Mouse (Mus musculus): ENCODE results near the gene Klhl8.

Klhl8 gene

DNA sequence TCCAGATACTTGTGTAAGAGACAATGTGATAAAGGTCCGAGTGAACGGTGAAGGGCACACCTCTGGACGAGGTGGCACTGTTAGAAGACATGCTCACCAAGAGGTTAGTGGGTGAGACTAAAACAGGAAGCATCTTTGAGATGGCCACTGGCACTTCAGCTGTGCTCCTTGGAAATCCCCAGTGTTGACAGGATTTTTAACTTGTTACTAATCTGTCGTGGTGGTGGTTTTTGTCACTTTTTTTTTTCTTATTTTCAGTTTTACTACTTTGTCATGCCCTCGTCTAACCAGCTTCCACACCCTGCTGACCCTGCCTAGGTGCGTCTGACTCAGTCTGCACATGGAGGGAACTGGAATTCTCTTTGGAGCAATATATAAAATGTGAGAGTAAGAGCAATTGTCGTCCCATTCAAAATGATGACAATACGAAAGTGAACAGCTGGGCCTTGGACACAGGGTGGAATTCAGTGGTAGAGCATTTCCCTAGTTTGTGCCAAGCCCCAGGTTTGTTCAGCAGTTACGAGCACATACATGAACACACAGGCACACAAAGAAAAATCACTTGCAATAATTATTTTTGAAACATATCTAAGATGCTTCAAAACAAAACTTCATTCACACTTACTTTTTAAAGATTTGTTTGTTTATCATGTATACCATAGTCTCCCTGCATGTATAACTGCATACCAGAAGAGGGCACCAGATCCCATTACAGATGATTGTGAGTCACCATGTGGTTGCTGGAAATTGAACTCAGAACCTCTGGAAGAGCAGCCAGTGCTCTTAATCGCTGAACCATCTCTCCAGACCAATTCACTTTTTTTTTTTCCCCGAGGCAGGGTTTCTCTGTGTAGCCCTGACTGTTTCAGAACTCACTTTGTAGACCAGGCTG is 3.5 kb upstream of the Klhl8 start:
- no peak for DNase-seq

DNA sequence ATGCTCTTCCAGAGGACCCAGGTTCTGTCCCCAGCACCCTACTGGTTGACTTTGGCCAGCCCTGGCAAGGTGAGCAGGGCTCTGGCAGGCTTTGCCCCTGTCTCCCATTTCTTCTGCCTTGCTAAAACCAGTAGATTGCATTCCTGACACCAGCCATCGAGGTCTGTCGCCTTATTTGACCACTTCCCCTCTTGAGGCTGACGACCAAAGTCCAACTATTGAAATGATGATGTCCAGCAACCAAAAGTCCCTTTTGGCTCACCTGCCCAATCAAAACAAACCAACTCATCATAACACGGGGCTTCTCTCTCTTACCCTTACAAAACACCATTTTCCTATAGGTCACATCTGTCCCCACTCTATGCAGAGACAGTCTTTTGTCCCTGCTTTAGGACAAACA is 2.1 kb upstream of the Klhl8 start:
- DNase-seq, result no peak

DNA sequence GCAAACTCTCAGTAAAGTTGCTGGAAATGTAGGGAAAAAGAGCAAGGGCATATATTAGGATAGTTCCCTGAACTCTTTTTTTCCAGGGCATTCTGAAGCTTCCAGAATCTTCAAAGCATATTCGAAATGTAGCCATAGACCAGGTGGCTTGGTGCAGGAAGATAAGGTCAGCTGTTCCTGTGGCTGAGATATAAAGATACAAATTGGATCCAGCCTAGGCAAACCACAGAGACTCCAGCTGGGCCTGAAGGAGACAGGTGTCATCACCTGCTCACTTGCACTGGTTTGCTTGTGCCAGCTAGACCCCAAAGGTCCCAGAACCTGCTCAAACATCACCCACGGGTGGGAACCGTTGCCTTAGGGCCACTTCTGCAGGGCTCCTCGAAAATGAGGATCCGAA is 496 bp upstream of the Klhl8 start:
- DNase-seq, result no peak

DNA sequence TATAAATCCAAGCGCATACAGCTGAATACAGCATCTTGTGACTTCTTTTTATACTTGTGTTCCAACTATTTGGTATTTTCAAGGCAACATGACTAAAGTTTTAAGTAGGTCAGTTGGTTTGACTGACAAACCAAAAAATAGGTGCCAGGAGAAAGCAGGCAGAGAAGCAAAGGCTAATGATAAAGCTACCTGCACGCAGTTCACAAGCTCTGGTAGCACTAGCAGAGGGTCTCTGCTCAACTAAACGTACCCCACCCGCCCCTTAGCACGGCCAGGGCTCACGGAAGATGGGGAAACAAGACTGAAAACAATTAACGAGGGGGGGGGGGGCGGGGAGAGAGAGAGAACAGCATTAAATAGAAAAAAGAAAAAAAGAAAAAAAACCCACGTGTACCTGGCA is 903 bp downstream of the Klhl8 start:
- no peak for DNase-seq

DNA sequence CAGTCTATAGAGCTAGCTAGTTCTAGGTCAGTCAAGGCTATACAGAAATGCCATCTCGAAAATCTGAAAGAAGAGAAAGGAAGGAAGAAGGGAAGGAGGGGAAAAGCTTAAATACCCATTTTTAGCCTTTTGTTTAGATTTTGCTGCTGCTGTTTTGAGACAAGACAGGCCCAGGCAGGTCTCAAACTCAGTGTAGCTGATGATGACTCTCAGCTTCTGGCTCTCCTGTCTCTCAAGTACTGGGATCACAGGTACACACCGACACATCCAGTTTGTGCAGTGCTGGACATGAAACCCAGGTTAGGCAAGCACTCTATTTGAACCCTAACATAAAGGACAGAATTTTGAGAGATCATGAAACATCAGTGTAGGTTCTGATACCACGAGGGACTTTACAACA is 1.6 kb downstream of the Klhl8 start:
- no peak for DNase-seq

DNA sequence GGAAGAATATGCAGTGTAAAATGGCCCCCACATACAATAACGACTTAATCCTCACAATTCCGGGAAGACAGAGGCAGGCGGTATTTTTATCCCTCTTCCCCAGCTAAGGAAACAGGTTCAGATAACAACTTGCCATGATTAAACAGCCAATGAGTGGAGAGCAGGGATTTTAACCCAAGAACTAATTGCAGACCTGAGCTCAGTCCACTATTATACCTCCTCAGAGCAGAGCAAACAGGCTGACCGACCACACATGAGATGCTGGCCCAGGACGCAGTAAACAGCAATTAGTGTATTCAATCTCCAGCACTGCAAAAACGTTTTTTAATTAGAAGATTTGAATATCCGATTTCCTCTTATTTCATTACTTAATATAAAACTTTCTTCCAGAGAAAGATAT is 2.2 kb downstream of the Klhl8 start:
- no peak for DNase-seq

DNA sequence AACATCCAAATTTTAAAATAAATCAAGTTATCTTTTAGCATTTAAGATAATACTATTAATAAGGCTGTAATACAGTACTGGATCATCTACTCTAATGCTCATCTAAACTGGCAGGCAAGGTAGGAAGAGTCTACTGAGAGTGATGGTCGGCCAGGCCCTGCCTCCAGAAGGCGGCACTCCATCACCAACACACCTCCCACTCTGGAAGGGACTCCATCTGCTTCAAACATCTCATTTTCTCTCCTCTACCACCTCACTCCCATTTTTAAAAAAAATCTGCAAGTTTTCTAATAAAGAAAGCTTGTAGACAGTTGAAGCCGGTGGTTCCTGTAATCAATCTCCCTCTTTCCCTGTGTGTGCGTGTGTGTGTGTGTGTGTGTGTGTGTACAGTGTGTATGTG is 3.2 kb downstream of the Klhl8 start:
- peak; percentile 23 for DNase-seq

DNA sequence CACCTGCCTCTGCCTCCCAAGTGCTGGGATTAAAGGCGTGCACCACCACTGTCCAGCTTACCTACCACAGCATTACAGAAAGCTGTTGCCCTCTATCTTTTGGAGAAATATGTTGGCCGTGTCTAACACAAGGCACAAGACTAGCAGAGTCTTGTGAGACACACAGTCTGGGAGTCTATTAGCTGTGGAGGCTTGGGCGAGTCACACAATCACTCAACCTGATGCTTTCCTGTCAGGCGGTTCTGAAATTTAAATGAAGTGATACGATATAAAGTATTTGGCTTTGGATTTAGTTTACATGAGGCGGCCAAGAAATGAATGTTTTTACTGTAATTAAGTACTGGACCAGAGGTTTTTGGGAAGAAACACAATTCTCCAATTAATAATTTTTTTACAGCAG is 4.9 kb downstream of the Klhl8 start:
- DNase-seq, result no peak

DNA sequence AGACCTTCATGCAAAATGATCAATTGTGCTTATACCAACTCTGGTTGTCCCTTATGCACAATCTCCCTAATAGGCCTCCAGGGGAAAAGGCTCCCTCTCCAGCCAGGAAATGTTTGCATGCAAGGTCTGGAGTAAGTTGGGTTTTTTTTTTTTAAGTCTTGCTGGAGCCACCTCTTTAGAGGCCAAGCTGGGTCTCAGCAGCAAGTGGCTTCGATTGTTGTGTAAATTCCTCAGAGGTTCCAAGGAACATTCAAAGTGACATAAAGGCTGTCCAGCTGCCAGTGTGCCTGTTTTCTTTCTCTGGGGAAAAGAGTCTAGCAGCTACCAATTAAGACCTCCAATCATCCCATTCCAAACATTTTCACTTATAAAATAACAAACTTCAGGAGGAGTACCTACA is 12.7 kb downstream of the Klhl8 start:
- no peak for DNase-seq

DNA sequence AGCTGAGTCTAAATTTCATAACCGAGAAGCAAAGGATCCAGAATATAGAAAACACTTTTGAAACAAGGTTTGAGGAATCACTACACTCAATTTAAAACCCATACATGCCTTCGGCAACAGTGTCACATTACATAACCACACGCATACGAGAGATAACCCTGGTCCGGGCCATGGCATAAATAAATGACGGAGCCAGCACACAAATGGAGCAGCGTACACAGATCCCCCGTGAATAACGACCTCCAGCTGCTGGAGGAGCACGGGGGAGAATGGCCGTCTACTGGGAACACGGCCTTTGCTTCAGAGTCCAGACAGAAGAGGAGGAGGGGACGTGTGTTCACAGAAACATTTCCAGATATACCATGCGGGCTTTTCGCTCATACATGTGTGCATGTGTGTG is 21.3 kb downstream of the Klhl8 start:
- no peak for DNase-seq

DNA sequence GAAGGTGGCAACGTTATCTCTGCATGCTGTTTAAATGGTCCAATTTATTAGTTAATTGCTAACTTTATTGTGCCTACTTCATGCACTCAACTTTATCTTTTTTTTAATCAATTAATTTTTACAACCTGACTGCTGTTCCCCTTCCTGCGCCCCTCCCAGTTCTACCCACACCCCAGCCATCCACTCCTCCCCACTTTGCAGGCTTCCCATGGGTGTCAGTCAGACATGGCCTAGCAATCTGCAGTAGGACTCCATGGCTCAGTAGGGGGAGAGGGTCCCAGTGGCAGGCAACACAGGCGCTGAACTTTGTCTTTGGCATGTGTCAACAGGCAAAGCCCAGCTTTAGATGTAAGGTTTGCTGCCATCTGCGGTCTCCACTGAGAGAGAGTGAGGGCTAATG is 47.3 kb downstream of the Klhl8 start:
- DNase-seq, result no peak

DNA sequence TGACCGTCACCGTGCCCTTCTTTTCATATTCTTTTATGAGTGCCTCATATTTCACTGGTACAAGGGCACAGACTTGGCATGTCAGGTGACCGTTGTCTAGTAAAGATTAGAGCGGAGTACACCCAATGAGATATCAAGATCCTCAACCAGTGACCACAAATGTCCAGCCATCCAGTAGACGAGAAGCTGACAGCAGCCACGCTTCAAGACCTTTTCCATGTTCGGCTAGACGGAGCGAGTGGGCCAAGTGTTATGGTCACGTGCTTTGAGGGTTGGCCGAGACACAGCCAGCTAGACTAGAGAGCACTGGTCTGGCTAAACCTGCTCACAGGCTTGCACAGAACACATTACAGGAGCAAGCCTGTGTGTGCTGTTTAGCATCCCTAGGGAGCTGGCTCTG is 50.4 kb downstream of the Klhl8 start:
- no peak for DNase-seq

DNA sequence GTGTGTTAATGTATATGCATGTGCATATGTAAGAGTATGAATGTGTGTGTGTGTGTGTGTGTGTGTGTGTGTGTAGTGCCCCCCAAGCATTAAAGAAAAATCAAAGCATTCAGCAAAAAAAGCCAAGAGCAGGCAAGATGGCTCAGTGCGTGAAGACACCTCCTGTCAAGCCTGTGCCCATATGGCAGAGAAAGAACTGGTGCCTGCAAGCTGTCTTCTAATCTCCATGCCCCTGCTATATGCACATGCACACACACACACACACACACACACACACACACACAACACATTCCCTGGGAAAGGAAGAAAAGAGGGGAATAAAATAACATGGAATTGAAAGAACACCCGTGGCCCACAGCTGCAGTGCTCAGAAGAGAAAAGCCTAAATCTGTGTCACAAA is 53.9 kb downstream of the Klhl8 start:
- no peak for DNase-seq

DNA sequence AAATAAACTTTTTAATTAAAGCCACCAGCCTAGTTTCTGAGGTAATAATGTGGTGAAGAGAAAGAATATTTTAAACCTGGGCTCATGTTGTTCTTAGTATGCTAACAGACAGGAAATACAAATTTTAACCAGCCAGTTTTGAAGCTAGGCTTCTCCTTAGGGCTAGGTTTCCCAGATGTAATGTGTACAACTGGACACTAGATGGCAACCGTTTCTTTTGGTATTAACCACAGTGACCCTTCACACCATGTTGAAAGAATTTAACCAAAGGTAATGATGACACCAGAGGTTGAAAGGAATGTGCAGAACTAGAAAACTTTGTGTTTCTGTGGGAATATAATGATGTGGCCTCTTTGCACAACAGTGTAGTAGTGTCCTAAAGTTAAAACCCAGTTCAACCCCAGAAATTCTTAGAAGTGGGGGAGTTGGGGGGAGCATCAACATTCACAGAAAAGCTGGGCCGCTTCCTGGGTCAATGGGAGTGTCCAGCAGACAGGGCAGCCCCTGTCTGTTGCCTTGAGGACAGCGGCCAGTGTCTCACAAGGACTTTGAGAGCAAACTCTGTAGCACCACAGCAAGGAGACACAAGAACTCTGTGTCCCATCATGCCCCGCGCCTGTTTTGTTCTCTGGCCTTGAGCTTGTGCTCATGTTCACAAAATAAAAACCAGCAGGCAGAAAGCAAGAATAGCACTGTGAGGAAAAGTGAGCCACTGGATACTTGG is 54.6 kb downstream of the Klhl8 start:
- DNase-seq, result no peak

DNA sequence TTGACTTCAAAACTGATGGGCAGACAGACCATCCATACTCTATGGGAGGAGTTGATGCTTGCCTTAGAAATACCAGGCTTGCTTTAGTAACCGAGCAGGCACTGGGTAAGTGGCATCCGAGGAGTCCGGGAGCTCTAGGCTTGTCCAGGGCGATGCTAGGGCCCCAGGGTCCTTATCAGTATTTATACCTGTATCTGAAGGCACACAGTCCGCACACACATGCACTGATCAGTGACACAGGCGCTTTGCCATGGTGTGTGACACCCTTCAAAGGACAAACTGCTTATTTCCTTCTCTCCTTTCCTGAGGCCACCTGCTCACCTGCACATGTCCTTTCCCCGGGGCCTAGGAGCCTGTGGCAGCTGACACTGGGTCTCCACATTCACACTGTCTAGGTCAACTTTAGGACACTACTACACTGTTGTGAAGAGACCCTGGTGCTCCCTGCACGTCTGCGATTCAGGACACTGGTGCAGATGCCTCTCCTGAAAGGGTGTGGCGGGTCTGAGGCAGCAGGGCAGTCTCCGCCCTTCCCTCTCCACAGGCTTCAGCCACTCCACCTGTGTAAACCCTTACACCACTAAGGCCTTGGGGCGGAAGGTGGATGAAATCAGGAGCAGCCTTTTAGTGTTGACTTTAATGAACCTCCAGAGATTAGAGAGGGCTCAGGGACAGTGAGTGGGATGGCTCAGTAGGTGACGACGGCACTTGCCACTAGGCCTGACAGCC is 55.4 kb downstream of the Klhl8 start:
- no peak for DNase-seq

DNA sequence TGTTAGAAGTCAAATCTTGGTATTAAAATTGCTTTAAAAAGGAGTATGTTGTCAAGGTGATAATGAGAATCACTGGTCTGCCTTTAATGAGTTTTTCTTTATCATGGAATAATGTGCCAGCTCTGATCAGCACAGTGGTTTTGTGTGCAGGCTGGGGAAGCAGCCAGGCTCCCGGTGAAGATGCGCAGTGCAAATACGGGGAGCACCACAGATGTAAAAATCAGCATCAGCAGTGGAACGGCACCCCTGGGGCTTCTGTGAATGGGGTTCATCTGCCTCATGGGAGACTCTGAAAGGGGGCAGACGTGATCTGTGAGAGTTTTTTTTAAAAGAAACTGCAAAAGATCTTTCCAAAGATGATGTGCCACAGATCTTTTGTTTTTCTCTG is 56.3 kb downstream of the Klhl8 start:
- no peak for DNase-seq

DNA sequence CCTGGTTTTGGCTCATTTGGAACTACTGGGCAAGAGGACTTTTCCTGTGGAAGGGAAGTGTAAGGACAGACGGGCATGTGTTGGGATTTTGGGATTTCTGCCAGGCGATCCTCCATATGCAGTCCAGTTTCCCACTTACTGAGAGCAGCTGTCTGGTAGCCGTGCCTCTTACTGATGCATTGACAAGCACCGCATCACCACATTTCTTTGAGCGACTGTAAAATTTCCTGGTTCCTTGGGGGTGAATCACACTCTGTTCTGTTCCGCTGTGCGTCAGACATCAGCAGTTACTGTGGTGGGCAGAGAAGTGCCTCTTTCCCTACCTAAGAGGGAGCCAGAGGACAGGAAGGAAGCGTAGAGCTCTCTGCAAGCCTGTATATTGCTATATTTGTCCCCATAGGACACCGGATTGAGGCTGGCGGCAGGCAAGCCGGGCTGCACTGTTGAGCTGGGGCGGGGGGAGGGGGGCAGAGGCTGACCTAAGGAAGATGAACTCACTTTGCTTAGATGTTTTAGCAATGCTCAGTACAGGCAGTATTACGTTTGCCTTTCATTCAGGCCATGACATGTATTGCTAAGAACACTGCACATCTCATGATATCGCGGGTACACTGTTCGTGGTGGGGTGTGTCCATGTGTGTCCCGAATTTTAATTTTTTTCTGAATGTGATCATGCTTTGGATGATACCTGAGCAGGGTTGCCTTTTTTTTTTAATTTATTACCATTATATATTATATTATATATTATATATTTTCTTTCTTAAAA is 56.8 kb downstream of the Klhl8 start:
- DNase-seq, result peak; percentile 58

DNA sequence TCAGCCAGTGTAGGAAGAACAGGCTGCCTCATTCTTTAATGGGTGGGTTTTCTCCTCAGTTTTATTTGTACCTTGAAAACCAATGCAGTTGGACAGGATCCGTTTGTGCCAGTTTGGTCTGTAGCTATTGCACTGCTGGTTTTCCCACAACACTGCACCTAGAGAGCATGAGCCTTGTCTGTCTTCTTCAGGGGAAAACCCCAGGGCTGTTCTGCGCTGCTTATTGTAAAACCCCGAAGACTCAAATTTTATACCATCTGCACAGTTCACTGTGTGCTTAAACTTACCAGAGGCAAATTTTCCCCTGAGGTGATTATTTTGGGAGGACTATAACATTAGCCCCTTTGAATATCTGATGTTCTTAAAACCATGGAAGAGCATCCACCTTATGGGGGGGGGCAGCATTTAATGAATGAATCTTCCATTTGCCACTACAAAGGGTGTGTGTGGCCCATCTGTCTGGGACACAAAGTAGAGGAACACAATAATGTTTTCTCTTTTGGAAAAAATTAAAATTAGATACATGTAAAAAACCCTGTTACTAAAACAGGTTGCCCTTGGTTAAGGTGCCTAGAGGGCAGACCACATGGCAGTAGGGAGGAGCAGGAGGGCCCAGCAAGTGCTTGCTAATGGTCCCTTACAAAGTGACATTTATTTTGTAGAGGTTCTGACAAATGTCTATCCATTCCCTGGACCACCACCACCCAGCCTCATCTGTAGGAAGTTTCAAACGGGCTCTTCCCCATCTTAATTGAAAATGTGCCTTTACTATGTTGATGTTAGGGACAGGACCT is 58.1 kb downstream of the Klhl8 start:
- DNase-seq, result no peak

DNA sequence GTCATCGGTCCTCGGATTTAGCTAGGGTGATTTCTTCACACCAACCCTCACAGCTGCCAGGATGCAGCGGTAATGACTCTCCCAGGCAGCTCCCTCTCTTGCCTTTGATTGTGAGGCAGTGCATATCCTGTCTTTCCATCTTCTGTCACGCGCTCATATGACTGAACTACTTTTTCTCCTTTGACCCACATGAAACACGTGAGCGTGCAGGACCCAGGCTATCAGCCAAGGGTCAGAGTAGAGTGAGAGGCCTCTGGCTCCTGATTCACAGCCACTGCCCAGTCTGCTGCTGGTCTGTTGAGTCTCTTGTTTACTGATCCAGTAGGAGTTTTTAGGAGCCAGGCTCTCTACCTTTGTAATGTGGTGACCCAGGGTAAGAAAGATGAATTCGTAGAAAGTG is 62.5 kb downstream of the Klhl8 start:
- DNase-seq, result no peak

DNA sequence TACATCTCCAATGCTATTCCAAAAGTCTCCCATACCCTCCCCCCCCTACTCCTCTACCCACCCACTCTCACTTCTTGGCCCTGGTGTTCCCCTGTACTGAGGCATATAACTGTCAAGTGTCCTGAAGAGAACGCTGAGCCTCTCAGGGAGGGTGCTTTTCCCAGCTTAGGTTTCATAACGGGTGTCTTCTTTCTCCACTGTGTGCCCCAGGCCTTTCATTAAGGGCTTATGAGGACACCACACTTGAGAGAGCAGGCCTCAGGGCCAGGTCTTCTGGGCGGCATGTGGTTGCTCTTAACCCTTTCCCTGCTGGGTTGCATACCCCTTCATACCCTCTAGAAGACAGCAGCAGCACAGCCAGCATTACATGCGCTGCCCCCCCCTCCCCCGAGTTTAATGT is 64.5 kb downstream of the Klhl8 start:
- DNase-seq, result no peak

DNA sequence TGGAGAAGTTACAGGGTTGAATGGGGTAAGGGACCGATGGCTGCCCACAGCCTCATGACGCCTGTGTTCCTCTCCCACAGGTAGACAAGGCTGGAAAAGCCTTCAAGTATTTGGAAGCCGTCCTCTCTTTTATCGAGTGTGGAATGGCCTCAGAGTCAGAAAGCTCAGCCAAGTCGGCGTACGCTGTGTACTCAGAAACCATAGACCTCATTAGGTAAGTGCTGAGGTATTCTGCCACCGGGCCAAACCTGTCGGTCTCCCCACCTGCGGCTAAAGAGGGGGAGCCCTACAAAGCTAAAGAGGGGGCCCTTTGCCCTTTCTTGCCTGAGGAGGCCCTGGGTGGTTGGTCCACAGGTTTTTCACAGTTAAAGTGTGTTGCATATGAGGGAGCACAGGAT is 64.9 kb downstream of the Klhl8 start:
- no peak for DNase-seq
